Mouse (Mus musculus): ENCODE measurements around the gene Os9. TPM values are rescaled to one million over a fixed set of nuclear protein-coding genes. Genes with fewer than 3 reads are reported as not detected.
"Not testable (repeated sequence)": the region's sequence is repeated elsewhere in the genome, so short reads cannot be mapped to it uniquely, and the experiment has no call there.

Gene Os9
- total and polyA plus RNA-seq, 3 experiments = 108 to 147 (median 127) TPM

DNA sequence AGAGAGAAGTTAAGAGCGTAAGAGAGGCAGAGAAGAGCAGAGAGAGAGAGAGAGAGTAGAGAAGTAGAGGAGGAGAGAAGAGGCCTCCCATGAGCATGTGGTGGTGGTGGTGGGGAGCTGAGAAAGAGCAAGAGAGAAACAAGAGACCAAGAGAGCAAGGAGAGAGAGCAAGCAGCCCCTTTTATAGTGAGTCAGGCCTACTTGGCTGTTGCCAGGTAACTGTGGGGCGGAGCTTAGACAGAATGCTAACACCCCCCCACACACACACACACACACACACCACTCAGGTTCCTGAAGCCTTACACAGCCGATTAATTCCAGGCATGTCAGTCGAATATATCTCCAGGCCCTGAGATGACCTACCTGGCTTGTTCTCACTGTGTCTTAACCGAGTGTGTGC is 24.4 kb upstream of the Os9 start:
- no peak for DNase-seq

- DNase-seq = no peak
Measured at GRCm38 (mm10) chr10:127144536-127144935, 23.6 kb upstream of the Os9 start.

DNA sequence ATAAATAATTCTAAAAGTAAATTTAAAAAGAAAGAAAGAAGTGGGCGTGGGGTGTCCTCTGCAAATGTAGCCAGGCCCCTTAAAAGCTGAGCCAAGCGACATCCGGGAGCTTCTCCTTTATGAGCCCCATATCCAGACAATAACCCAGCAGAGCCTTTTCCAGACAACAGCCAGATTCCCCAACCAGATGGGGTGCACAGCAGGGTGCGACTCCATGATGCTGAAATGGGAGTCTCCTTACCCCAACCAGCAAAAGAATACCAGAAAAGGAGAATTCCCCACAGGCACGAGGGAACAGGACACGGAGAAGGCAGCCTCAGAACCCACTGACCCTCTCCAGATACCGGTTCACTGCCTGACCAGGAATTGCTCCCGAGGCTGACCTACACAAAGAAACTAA is 22.3 kb upstream of the Os9 start:
- DNase-seq = no peak

DNA sequence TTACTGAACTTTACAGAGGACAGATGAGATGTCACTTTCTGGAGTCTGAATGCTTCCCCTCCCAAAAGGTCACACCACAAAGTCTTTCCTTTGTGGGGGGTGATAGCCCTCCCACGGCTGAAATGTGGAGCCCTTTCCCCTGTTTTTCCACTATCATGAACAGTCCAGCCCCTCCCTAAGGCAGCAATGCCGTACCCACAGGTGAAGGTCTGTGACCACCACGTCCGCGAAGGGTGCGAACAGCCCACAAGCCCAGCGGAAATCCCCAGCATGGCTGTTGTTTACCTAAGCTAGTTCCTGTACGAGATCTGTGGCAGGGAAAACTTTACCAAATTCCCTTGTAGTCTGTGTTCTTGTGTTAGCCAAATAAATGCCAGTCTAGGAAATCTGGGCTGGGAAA is 20.6 kb upstream of the Os9 start:
- DNase-seq = no peak

DNA sequence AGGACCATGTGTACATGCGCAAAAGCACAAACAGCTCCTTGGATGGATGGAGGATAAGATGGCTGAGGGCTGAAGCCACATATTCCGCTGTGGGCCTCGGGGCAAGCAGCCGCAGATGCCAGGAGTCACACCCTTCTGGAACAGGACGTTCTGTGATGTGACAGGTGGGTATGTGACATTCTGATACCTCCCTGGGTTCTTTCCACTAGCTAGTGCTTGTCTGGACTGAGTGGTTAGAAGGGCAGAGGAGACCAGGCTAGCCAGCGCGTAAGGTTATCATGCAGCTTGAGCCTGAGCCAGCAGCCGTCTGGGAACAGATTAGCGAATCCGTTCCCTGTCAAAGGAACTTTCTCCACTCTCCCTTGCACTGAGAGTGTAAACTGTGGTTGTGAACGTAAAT is 20.0 kb upstream of the Os9 start:
- no peak for DNase-seq

DNA sequence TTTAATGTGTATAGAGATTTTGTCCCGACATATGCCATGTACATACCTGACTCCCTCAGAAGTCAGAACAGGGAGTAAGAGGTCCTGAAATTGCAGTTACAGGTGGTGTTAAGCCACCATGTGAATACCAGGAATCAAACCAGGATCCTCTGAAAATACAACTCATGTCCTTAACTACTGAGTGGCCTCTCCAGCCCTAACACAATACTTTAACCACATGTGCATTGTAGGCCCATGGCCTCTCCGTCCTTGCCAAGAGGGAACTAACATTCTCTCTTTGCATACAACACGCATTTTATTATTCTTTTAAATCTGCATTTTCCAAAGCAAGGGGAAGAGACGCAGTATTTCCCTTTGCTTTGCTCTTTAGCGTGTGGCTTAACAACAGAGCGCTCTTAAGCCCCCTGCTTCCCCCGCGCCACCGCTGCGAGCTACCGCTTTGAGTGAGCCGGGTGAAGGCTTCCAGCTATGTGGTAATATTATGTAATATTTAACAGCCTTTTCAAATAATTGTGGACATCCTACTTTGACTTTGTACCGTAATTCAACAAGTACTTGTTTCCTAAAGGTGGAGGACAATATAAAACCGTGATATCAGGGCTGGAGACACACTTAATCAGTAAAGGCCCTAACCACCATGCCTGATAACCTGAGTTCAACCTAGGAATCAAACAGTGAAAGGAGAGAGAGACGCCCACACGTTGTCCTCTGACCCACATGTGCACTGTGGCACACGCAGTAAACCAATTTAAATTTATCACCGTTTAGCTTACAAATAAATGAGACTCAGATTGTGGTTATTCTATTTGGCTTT is 17.6 kb upstream of the Os9 start:
- DNase-seq = no peak

DNA sequence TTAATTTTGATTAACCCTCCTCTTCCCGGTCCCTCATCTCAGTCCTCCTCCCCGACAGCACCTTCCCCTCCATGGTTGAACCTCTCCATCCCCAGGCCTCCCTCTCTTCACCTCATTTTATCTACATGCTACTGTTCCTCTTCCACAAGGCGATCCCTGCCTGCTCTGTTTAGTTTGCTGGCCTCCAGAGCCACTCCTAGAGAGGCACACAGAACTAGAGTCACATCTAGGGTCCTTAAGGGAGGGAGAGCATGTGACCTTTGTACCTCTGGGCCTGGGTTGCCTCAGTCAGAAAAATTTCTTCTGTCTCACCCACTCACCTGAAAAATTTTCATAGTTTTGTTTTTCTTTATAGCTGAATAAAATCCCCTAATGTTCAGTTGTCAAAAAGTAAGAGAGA is 17.0 kb upstream of the Os9 start:
- no peak for DNase-seq

DNA sequence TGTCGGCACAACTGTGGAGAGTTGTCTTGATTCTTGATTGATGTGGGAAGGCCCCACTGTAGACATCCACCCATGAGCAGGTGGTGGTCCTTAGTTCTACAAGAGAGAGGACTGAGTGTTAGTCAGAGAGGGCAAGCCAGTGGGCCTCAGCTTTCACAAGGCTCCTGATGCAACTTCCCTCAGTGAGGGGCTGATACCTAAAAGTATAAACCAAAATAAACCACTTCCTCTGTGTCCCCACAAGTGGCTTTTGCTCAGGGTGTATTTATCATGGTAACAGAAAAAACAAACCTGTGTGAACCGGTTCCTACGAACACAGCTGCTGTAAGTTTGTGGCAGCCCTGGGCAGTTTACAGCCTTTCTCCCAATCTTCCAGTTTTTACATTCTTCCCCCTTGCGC is 15.6 kb upstream of the Os9 start:
- no peak for DNase-seq

DNA sequence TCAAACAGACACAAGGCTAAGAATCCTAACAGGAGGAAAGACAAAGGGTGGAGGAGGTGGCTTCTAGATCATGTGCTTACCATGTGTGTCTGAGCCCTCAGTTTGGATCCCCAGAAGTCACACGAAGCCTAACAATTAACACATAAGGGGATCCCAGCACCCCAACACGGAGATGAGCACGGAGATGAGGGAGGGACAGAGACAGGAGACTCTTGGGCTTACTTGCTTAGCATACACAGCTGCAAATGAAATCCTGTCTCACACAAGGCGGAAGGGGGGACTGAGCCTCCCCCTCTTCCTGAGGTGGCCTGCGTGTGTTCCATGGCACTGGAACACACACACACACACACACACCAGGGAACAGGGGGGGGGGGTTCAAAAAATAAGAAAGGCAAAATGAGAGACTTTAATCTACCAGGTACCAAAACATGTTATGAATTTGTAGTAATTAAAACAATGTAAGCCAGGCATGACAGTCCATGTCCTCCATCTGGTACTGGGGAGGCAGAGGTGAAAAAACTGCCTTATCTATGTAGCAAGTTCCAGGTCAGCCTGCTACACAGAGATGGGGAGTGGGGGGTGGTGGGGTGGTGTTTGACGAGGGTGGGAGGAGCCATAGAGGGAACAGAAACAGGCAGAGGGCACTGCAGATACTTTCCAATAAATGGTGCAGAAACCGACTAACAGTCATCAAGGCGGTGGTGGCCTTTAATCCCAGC is 14.3 kb upstream of the Os9 start:
- DNase-seq = no peak

GRCm38 (mm10) chr10:127134394-127135035 is 13.6 kb upstream of the Os9 start:
- not testable (repeated sequence) for DNase-seq

- no peak for DNase-seq
Measured at GRCm38 (mm10) chr10:127132469-127132868, 11.5 kb upstream of the Os9 start.

DNA sequence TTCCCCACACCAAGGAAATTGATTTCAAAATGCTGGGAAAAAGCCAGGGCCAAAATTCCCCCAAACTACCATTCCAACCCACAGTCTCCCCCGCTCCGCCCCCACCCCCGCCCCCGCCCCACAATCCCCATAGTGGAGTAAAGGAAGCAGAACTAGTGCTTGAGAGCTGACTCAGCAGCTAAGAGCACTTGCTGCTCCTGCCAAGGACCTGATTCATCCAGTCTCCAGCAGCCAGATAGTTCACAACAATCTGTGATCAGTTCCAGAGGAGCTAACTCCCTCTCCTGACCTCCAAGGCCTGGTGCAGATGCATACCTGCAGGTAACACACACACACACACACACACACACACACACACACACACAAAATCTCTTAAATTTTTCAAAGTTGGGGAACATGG is 8.5 kb upstream of the Os9 start:
- DNase-seq = peak; percentile 45

DNA sequence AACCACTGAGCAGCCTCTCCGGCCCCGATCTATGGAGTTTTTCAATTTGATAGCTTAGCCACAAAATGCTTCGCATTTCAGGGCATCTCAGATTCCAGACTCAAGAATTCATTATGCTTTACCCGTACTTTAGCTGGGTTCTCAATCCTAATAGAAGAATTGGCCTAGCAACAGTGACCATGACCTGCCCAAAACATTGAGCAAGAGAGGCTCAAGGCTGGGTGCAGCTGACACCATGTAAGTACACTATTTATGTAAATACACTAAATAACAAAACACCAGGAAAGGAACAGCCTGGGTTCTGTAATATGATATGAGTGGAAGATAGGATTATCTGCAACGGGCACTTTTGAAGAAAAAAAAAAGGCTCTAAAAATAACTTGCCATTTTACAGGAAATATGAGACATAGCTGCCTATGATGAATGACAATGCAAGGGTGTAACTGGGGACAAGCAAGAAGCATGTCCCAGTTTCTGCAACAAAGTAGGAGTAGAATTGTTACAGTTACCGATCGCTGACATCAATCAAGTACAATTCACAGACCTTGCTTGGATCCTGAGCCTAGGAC is 6.9 kb upstream of the Os9 start:
- peak; percentile 72 for DNase-seq

GRCm38 (mm10) chr10:127126579-127126978 is 5.6 kb upstream of the Os9 start:
- no peak for DNase-seq

GRCm38 (mm10) chr10:127125210-127126001 is 4.5 kb upstream of the Os9 start:
- peak; percentile 57 for DNase-seq

DNA sequence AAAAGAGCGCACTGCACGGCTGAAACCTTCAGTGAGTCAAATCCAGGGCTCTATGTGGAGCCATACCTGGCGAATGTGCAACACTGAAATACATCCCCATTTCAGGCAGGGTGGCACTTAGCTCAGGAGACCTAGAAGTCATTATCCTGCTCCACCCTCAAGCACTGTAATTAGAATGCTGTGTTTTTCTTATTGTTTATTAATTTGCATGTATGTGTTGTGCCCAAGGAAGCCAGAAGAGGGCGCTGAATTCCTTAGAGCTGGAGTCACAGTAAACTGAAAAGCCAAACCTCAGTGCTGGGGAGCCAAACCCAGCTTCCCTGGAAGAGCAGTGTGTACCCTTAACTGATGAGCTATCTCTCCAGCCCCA is 2.5 kb upstream of the Os9 start:
- DNase-seq = peak; percentile 62

GRCm38 (mm10) chr10:127122784-127123435 is 2.0 kb upstream of the Os9 start:
- peak; percentile 26 for DNase-seq

DNA sequence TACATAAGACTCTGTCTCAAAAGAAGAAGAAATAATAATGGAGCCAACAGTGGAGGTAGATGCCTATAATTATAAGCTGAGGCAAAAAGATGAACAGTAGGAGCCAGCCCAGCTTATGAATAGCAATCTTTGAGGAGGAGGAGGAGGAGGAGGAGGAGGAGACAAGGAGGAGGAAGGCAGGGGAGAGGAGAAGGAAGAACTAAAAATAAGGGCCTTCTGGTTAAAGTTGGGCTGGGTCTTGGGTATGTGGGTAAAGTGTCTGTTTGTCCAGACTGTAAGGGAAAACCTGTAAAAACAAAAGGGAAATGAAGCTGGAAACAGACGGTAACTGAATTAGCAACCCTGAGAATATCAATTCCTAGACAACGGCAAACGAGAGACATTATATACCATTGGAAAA is 1.1 kb upstream of the Os9 start:
- no peak for DNase-seq

- peak; percentile 27 for DNase-seq
Measured at GRCm38 (mm10) chr10:127120301-127121065, 448 bp downstream of the Os9 start.

- no peak for DNase-seq
Measured at GRCm38 (mm10) chr10:127119229-127119628, 1.7 kb downstream of the Os9 start.

GRCm38 (mm10) chr10:127118470-127118869 is 2.5 kb downstream of the Os9 start:
- no peak for DNase-seq
